Mouse (Mus musculus): ENCODE measurements around the gene Ppp1r12b. TPM values are rescaled to one million over a fixed set of nuclear protein-coding genes. Genes with fewer than 3 reads are reported as not detected.

Ppp1r12b gene
- polyA plus RNA-seq, 1 experiment from 2014 or later = 7.6 TPM

DNA sequence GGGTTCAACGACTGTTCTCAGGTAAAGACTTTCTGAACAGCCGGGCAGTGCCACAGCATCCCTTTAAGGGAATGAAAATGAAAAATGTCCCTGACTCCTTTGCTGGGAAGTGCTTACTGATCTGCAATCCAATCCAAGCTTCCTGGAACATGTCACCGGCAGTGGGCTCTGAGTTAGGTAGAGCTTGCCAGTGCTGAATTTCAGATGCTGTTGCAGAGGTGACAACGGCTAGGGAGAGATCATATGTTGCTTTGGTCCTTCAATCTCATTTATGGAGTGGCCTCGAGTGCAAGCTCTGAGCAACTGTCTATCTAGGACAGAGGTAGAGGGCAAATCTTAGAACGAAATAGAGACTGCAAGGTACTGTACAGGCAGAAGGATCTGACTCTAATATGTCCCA is 36.7 kb downstream of the Ppp1r12b start:
- WGBS = 55% methylated on average over 6 of the region's 6 CpGs
- Histone ChIP-seq H3K27me3 (ENCODE audit: control insufficient read depth, insufficient read depth, low read length) (no peaks in the 10 kb centered on the region), H3K9me3 (ENCODE audit: control insufficient read depth, low read length) (no peaks in the 10 kb centered on the region), H3K36me3 (ENCODE audit: control insufficient read depth, insufficient read depth, low read length) (no peaks in the 10 kb centered on the region), H3K9ac (ENCODE audit: low read depth, low read length) (no peak overlapping the region), H3K4me3 (ENCODE audit: low read length) (no peak overlapping the region), H3K4me2 (replicated peaks; ENCODE audit: low read depth, low read length) (no peak overlapping the region), H3K4me1 (ENCODE audit: control insufficient read depth, insufficient read depth, low read length) (no peaks in the 10 kb centered on the region), H3K27ac (ENCODE audit: low read depth, low read length) (no peak overlapping the region)
- no peak for ATAC-seq (ENCODE audit: low FRiP score, low TSS enrichment)

DNA sequence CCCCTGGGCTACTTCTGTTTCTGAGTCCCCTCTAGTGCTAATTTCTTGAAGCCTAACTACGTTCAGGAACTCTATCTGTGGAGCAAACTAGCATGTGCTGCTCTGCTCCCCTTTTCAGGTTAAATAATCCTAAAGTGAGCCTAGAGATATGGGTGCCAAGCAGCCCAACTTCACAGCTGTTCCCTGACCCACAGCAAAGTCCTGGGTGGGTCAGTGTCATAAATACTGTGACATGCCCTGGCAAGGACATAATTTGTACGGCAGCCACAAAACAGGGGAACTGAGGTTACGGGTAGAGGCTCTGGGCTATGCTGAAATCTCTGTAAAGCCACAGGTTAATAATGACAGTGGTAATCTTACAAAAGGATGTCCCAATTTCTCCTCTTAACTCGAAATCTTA is 40.3 kb downstream of the Ppp1r12b start:
- WGBS = 70% methylated on average over 4 of the region's 4 CpGs
- Histone ChIP-seq H3K9me3 (ENCODE audit: control insufficient read depth, low read length) (no peaks in the 10 kb centered on the region), H3K27ac (ENCODE audit: low read depth, low read length) (no peak overlapping the region), H3K4me2 (replicated peaks; ENCODE audit: low read depth, low read length) (no peak overlapping the region), H3K36me3 (ENCODE audit: control insufficient read depth, insufficient read depth, low read length) (no peaks in the 10 kb centered on the region), H3K27me3 (ENCODE audit: control insufficient read depth, insufficient read depth, low read length) (no peaks in the 10 kb centered on the region), H3K4me3 (ENCODE audit: low read length) (no peak overlapping the region), H3K4me1 (ENCODE audit: control insufficient read depth, insufficient read depth, low read length) (no peaks in the 10 kb centered on the region), H3K9ac (ENCODE audit: low read depth, low read length) (no peak overlapping the region)
- ATAC-seq (ENCODE audit: low FRiP score, low TSS enrichment) = no peak

DNA sequence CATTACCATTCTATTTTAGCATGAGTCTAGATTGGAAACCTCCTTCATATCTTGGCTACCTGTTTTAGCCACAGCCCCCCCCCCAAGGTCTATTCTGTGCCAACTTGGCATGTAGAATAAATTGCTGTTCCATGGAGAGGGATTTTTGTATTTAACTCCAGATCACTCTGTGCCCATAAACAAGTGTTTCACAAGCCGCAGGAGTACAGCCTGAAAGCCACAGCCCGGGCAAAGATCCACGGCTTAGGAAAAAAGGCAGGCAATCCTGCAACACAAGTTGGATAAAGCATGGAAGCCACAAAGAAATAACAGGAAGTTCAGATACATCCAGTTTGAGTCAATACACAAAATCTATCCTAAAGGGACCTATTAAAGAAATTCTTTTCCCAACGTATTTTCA is 42.2 kb downstream of the Ppp1r12b start:
- Histone ChIP-seq H3K36me3 (ENCODE audit: control insufficient read depth, insufficient read depth, low read length) (no peaks in the 10 kb centered on the region), H3K4me3 (ENCODE audit: low read length) (no peak overlapping the region), H3K9me3 (ENCODE audit: control insufficient read depth, low read length) (no peaks in the 10 kb centered on the region), H3K4me2 (replicated peaks; ENCODE audit: low read depth, low read length) (no peak overlapping the region), H3K4me1 (ENCODE audit: control insufficient read depth, insufficient read depth, low read length) (no peaks in the 10 kb centered on the region), H3K27me3 (ENCODE audit: control insufficient read depth, insufficient read depth, low read length) (no peaks in the 10 kb centered on the region), H3K27ac (ENCODE audit: low read depth, low read length) (no peak overlapping the region), H3K9ac (ENCODE audit: low read depth, low read length) (no peak overlapping the region)
- ATAC-seq (ENCODE audit: low FRiP score, low TSS enrichment) = no peak
- WGBS = 93% methylated on average over 4 of the region's 4 CpGs

DNA sequence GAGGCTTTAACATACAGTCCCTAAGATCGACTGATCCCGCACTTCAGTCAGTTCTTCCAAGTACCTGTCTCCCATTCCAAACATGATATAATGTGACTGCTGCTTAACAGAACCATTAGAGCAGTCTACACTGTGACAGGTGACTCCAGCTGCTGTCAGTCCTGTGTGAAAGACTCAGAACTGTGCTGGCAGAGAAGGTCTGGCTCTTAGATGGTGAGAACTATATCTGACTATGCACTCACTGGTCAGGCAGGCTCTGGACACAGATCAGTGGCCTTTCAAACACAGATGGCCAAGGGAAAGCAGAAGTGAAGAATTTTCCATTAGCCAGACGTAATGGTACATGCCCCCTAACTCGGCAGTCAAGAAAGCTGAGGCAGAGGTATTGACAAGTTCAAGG is 43.9 kb downstream of the Ppp1r12b start:
- H3K4me2 ChIP-seq (replicated peaks; ENCODE audit: low read depth, low read length) = no peak overlapping the region
- H3K9ac ChIP-seq (ENCODE audit: low read depth, low read length) = no peak overlapping the region
- H3K9me3 ChIP-seq (ENCODE audit: control insufficient read depth, low read length) = no peaks in the 10 kb centered on the region
- H3K27ac ChIP-seq (ENCODE audit: low read depth, low read length) = no peak overlapping the region
- H3K27me3 ChIP-seq (ENCODE audit: control insufficient read depth, insufficient read depth, low read length) = no peaks in the 10 kb centered on the region
- H3K36me3 ChIP-seq (ENCODE audit: control insufficient read depth, insufficient read depth, low read length) = no peaks in the 10 kb centered on the region
- H3K4me3 ChIP-seq (ENCODE audit: low read length) = no peak overlapping the region
- 81% methylated on average over 4 of the region's 4 CpGs for WGBS
- ATAC-seq (ENCODE audit: low FRiP score, low TSS enrichment) = no peak
- no peaks in the 10 kb centered on the region for H3K4me1 ChIP-seq (ENCODE audit: control insufficient read depth, insufficient read depth, low read length)

DNA sequence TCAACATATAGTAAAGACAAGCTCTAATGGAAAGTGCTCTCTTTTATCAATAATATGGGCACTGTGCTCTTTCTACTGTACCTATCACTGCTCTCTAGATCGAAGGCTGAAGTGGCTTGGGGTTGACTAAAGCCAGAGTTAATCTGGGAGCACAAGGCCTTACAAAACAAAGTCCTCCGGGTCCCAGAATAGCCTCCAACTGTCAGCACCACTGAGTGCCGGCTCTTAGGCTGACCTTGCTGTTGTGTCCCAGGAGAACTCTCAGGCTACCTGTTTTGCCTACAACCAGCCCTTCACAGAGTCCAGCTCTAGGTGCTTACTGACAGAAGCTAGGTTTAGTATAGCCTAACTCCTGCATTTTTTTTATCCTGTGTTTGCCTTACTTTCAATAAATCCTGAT is 45.7 kb downstream of the Ppp1r12b start:
- Histone ChIP-seq H3K27ac (ENCODE audit: low read depth, low read length) (no peak overlapping the region), H3K4me2 (replicated peaks; ENCODE audit: low read depth, low read length) (no peak overlapping the region), H3K4me3 (ENCODE audit: low read length) (no peak overlapping the region), H3K27me3 (ENCODE audit: control insufficient read depth, insufficient read depth, low read length) (no peaks in the 10 kb centered on the region), H3K9ac (ENCODE audit: low read depth, low read length) (no peak overlapping the region), H3K4me1 (ENCODE audit: control insufficient read depth, insufficient read depth, low read length) (no peaks in the 10 kb centered on the region), H3K9me3 (ENCODE audit: control insufficient read depth, low read length) (no peaks in the 10 kb centered on the region), H3K36me3 (ENCODE audit: control insufficient read depth, insufficient read depth, low read length) (no peaks in the 10 kb centered on the region)
- 62% methylated on average over 3 of the region's 3 CpGs for WGBS
- ATAC-seq (ENCODE audit: low FRiP score, low TSS enrichment) = no peak

DNA sequence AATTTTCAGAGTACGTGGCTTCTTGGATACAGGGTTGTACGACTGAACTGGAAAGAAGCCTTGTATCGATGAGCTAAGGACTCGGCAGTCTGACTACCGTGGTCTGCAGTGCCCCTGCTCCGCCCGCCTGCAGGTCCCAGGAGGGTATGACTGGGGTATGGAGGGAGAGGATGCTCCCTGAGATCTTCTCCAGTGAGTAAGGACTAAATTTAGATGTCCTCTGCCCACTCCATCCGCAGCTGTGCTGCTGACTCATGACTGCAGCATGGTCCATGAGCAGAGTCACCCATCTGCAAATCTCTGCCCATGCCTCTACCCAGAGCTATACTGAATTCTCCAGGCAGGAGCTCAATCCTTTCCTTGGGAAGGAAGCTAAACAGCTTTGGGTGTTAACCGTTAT is 46.3 kb downstream of the Ppp1r12b start:
- H3K4me1 ChIP-seq (ENCODE audit: control insufficient read depth, insufficient read depth, low read length) = no peaks in the 10 kb centered on the region
- H3K9me3 ChIP-seq (ENCODE audit: control insufficient read depth, low read length) = no peaks in the 10 kb centered on the region
- ATAC-seq (ENCODE audit: low FRiP score, low TSS enrichment) = no peak
- no peak overlapping the region for H3K4me3 ChIP-seq (ENCODE audit: low read length)
- H3K27me3 ChIP-seq (ENCODE audit: control insufficient read depth, insufficient read depth, low read length) = no peaks in the 10 kb centered on the region
- H3K27ac ChIP-seq (ENCODE audit: low read depth, low read length) = no peak overlapping the region
- H3K4me2 ChIP-seq (replicated peaks; ENCODE audit: low read depth, low read length) = no peak overlapping the region
- 85% methylated on average over 9 of the region's 9 CpGs for WGBS
- H3K36me3 ChIP-seq (ENCODE audit: control insufficient read depth, insufficient read depth, low read length) = no peaks in the 10 kb centered on the region
- H3K9ac ChIP-seq (ENCODE audit: low read depth, low read length) = no peak overlapping the region

DNA sequence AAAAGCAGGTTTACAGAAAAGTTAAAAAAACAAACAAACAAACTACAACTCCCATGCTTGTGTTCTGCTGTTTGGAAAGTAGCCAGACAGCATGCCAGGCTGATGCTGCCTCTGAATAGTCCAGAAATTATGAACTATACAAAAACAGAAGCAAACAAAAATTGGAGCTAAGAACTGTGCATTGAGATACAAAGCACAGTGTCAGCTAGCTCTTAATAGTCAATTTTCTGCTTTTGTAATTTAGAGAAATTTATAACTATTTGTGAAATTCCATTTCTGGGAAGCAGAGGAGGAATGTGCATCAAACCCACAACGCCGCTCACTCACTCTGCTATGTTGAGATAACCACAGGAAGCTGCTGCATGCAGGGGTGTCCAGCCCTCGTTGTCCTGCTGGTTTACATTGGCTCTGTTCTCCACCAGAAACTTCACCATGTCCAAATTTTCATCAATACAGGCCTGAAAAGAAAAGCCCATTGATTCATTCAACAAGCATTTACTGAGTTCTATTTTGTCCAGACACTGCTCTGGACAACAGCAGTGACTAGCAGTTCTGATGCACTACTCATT is 53.6 kb downstream of the Ppp1r12b start:
- H3K4me1 ChIP-seq (ENCODE audit: control insufficient read depth, insufficient read depth, low read length) = no peaks in the 10 kb centered on the region
- ATAC-seq (ENCODE audit: low FRiP score, low TSS enrichment) = no peak
- no peak overlapping the region for H3K4me3 ChIP-seq (ENCODE audit: low read length)
- no peaks in the 10 kb centered on the region for H3K9me3 ChIP-seq (ENCODE audit: control insufficient read depth, low read length)
- H3K27me3 ChIP-seq (ENCODE audit: control insufficient read depth, insufficient read depth, low read length) = no peaks in the 10 kb centered on the region
- no peak overlapping the region for H3K27ac ChIP-seq (ENCODE audit: low read depth, low read length)
- H3K9ac ChIP-seq (ENCODE audit: low read depth, low read length) = no peak overlapping the region
- no peaks in the 10 kb centered on the region for H3K36me3 ChIP-seq (ENCODE audit: control insufficient read depth, insufficient read depth, low read length)
- 81% methylated on average over 3 of the region's 3 CpGs for WGBS
- no peak overlapping the region for H3K4me2 ChIP-seq (replicated peaks; ENCODE audit: low read depth, low read length)

DNA sequence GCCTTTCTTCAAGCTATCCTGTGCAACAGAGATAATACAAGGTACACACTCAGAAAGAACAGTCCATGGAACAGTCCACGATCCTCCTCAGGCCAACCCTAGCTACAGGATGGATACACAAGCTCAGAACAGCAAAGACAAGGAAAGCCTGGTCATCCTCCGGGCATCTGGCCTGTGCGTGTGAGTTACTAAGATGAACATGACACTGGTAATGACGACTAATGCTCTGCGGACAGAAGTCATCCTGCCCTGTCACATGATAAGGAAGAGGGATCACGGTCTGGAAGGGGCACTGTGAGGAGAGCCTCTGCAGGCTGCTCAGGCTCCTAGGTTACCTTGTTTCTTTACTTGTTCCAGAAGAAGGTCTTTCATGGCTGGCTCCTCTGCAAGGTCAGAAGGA is 59.7 kb downstream of the Ppp1r12b start:
- H3K4me1 ChIP-seq (ENCODE audit: control insufficient read depth, insufficient read depth, low read length) = no peaks in the 10 kb centered on the region
- no peak overlapping the region for H3K9ac ChIP-seq (ENCODE audit: low read depth, low read length)
- H3K4me3 ChIP-seq (ENCODE audit: low read length) = no peak overlapping the region
- H3K36me3 ChIP-seq (ENCODE audit: control insufficient read depth, insufficient read depth, low read length) = peaks cover 13% of the 10 kb centered on the region; the same call in 1 of the 2 replicates
- no peak overlapping the region for H3K4me2 ChIP-seq (replicated peaks; ENCODE audit: low read depth, low read length)
- H3K9me3 ChIP-seq (ENCODE audit: control insufficient read depth, low read length) = no peaks in the 10 kb centered on the region
- ATAC-seq (ENCODE audit: low FRiP score, low TSS enrichment) = no peak
- H3K27me3 ChIP-seq (ENCODE audit: control insufficient read depth, insufficient read depth, low read length) = no peaks in the 10 kb centered on the region
- WGBS = 91% methylated on average over 6 of the region's 6 CpGs
- no peak overlapping the region for H3K27ac ChIP-seq (ENCODE audit: low read depth, low read length)

DNA sequence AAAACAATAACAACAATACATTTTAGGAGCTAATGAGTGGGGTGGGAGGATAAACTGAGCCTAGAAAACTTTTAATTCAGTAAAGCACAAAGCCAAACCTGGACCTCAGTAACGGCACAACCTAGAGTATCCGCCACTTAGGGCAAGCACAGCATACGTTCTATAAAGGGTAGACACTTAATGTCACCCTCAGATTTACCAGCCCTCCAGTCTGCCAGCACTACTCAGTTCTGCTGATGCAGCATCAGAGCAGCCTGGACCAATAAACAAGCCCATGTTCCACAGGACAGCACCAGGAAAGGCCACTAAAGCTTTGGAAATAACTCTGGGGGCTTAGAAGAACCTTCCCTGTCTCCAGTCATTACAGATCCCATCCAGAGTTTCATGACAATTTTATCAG is 60.9 kb downstream of the Ppp1r12b start:
- no peak overlapping the region for H3K27ac ChIP-seq (ENCODE audit: low read depth, low read length)
- WGBS = 91% methylated on average over 3 of the region's 3 CpGs
- H3K4me3 ChIP-seq (ENCODE audit: low read length) = no peak overlapping the region
- no peak overlapping the region for H3K9ac ChIP-seq (ENCODE audit: low read depth, low read length)
- no peak for ATAC-seq (ENCODE audit: low FRiP score, low TSS enrichment)
- no peak overlapping the region for H3K4me2 ChIP-seq (replicated peaks; ENCODE audit: low read depth, low read length)
- no peaks in the 10 kb centered on the region for H3K9me3 ChIP-seq (ENCODE audit: control insufficient read depth, low read length)
- H3K36me3 ChIP-seq (ENCODE audit: control insufficient read depth, insufficient read depth, low read length) = peaks cover 13% of the 10 kb centered on the region; the same call in 1 of the 2 replicates
- no peaks in the 10 kb centered on the region for H3K27me3 ChIP-seq (ENCODE audit: control insufficient read depth, insufficient read depth, low read length)
- H3K4me1 ChIP-seq (ENCODE audit: control insufficient read depth, insufficient read depth, low read length) = no peaks in the 10 kb centered on the region
